Mouse (Mus musculus): ENCODE measurements around the gene Mpp4. TPM values are rescaled to one million over a fixed set of nuclear protein-coding genes. Genes with fewer than 3 reads are reported as not detected.

Gene Mpp4
- total RNA-seq, 2 experiments from 2014 or later: 2.1 TPM; not detected in 1

- ATAC-seq (replicated peaks; ENCODE audit: poor library complexity, severe bottlenecking): no peak
These were observed 68.5 kb downstream of the Mpp4 start, which contains the start of gene C2cd6 for GRCm38 (mm10) chr1:59094705-59095104. Gene C2cd6, minus strand, starts transcription at chr1:59094900.

Other genes with a start within 250 kb of the Mpp4 start
- gene Trak2, start 190.0 kb downstream of the Mpp4 start, total RNA-seq (2014; fragmentation: Nextera tagmentation): 14.5 and 20.0 TPM in 2 replicates
- gene Trak2, start 190.0 kb downstream of the Mpp4 start, total RNA-seq (2017): 18.6 and 20.1 TPM in 2 replicates
- gene Stradb, start 189.9 kb downstream of the Mpp4 start, total RNA-seq (2014; fragmentation: Nextera tagmentation): 15.4 and 15.5 TPM in 2 replicates
- gene Stradb, start 189.9 kb downstream of the Mpp4 start, total RNA-seq (2017): 8.7 and 16.2 TPM in 2 replicates
- gene C2cd6, start 68.5 kb downstream of the Mpp4 start, total RNA-seq (2014; fragmentation: Nextera tagmentation): not detected in 2 replicates
- gene C2cd6, start 68.5 kb downstream of the Mpp4 start, total RNA-seq (2017): not detected in 2 replicates
- gene Tmem237, start 43.0 kb downstream of the Mpp4 start, total RNA-seq (2014; fragmentation: Nextera tagmentation): 9.7 and 16.4 TPM in 2 replicates
- gene Tmem237, start 43.0 kb downstream of the Mpp4 start, total RNA-seq (2017): 11.6 and 15.3 TPM in 2 replicates
- gene Als2, start 73.8 kb upstream of the Mpp4 start, total RNA-seq (2014; fragmentation: Nextera tagmentation): 7.3 and 9.8 TPM in 2 replicates
- gene Als2, start 73.8 kb upstream of the Mpp4 start, total RNA-seq (2017): 9.3 and 10.0 TPM in 2 replicates
- gene Cdk15, start 93.5 kb upstream of the Mpp4 start, total RNA-seq (2014; fragmentation: Nextera tagmentation): not detected in 2 replicates
- gene Cdk15, start 93.5 kb upstream of the Mpp4 start, total RNA-seq (2017): not detected in 2 replicates

All from granulocyte monocyte progenitor cell, adult 5-6 weeks (primary cell).